Mouse (Mus musculus) macrophage (primary cell): ENCODE measurements around the gene Schip1. TPM values are rescaled to one million over a fixed set of nuclear protein-coding genes. Genes with fewer than 3 reads are reported as not detected.

ENCODE experiments used
- H3K27ac ChIP-seq: fragments of 350-480 bp; formaldehyde crosslinking; 2 replicates; pipeline ENCODE4 v1.9.0; 2021
- H3K36me3 ChIP-seq: fragments of 350-480 bp; formaldehyde crosslinking; 2 replicates; pipeline ENCODE4 v1.9.0; 2021; ENCODE audit errors: inconsistent target
- H3K4me3 ChIP-seq: fragments of 350-480 bp; formaldehyde crosslinking; 2 replicates; pipeline ENCODE4 v1.9.0; 2021; ENCODE audit errors: inconsistent target
- H3K79me2 ChIP-seq: fragments of 350-480 bp; formaldehyde crosslinking; 2 replicates; pipeline ENCODE4 v1.9.0; 2021; ENCODE audit errors: inconsistent target
- WGBS: methylation state at CpG from one replicate; pipeline ENCODE4 v1.1.7; 2026; ENCODE audit warnings: inconsistent platforms; ENCODE audit not compliant: missing documents; 5-methylcytosine and 5-hydroxymethylcytosine counted together
- polyA plus RNA-seq: library from polyadenylated mRNA; stranded (reverse); fragments of 250-400 nt; gene quantifications from 3 replicates; pipeline ENCODE4 v1.2.4, GENCODE M21; 2018; ENCODE audit warnings: inconsistent platforms

The Schip1 gene
- polyA plus RNA-seq, 1 experiment from 2014 or later, result not detected

DNA sequence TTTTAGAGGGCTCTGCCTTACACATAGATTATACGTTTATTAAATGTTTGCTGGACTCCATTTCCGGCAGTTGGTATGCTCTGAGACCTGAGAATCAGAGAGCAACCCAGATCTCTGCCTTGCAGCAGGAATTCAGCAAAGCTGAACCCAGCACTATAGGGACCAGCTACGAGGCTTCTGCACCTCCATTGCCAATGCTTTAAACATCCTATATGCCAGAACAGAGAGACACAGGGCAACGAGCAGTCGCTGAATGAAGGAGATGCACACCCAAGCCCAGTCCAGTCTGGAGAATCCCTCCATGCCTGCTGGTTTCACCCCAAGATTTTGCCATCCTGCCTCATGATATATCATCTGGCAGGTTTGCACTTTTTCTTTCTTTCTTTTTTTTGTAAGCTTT lies 512.3 kb downstream of the Schip1 start:
- Histone ChIP-seq H3K4me3 (no peak overlapping the region), H3K27ac (no peak overlapping the region), H3K79me2 (no peaks in the 10 kb centered on the region), H3K36me3 (no peaks in the 10 kb centered on the region)
- WGBS, result 88% methylated on average over 5 of the region's 5 CpGs

DNA sequence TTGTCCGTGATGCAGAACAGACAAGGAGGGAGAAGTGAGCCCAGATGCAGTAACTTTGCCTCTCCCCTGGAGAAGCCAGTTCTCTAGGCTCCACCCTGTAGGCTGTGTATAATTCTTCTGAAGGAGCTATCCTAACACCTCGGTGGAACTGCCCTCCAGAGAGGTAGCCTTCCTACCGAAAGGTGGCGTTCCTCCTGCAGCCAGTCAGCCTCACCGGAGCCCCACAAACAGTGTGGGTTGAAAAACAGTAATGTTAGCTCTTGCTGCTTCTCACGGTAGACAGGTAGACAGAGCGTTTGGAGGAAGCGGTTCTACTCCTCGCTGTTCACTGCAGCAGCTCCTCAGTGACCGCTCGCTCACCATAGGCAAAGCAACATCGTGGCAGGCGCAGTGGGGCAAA lies 517.0 kb downstream of the Schip1 start:
- WGBS, result 81% methylated on average over 13 of the region's 13 CpGs

DNA sequence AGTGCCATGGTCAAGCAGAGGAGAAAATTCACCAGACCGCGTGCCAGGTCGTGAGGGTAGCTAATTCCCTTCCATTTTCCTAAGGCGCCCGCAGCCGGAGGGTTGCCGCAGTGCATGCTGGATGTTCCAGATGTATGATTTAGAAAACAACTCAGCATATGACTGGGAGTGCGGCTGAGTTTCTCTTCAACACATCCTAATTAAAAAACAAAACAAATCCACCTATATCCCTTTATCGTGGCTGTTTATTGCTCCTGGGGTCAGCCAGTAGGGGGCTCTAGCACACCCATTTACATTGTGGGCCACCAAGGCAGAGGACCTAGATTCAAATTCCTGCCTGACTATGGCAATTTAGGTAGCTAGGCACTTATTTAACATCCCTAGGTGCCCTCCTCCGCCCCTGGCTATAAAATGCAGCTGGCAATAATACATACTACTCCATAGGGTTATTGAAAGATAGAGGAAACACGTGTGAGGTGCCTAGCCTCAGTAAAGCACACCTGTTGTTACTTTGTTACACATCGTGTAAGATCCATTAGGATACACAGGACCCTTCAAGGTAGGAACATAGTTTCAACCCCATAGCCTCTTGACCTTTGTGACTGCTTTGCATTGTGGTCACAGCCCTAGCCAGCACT lies 517.6 kb downstream of the Schip1 start:
- H3K4me3 ChIP-seq, result no peak overlapping the region
- no peaks in the 10 kb centered on the region for H3K36me3 ChIP-seq
- no peaks in the 10 kb centered on the region for H3K79me2 ChIP-seq
- no peak overlapping the region for H3K27ac ChIP-seq
- 87% methylated on average over 12 of the region's 12 CpGs for WGBS

More for the DNA sequence above, 517.0 kb downstream of the Schip1 start:
- Histone ChIP-seq H3K79me2 (no peaks in the 10 kb centered on the region), H3K36me3 (no peaks in the 10 kb centered on the region), H3K4me3 (no peak overlapping the region), H3K27ac (no peak overlapping the region)

DNA sequence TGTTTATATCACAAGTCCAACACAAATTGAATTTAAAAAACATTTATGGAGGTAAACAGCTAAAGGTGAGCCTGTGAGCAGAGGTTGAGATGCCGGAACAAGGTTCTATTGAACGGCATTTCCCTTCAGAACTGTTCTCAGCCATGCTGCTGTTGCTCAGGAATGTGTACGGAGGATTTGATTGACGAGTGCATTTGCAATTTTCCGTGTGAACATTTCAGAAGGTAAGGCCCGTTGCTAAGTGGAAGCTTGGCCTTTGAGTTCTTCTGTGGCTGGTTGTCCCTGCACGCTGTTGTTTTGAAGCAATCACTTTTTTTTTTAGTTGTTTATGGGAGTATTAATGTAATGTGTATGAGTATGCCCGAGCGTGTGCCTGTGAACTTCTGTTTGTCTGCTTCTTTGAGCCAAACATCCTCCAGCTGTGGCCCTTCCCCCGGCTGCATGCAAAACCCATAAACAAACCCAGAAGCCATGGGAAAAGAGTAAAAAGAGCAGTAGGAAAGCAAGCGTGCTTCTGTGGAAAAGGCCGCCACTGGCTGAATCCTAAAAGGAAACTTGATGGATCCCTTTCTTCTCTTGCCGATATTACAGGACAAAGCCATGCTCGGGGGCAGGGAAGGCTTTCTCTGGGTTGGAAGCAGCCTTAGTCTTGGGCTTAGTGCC lies 518.6 kb downstream of the Schip1 start:
- no peaks in the 10 kb centered on the region for H3K36me3 ChIP-seq
- 78% methylated on average over 14 of the region's 14 CpGs for WGBS

DNA sequence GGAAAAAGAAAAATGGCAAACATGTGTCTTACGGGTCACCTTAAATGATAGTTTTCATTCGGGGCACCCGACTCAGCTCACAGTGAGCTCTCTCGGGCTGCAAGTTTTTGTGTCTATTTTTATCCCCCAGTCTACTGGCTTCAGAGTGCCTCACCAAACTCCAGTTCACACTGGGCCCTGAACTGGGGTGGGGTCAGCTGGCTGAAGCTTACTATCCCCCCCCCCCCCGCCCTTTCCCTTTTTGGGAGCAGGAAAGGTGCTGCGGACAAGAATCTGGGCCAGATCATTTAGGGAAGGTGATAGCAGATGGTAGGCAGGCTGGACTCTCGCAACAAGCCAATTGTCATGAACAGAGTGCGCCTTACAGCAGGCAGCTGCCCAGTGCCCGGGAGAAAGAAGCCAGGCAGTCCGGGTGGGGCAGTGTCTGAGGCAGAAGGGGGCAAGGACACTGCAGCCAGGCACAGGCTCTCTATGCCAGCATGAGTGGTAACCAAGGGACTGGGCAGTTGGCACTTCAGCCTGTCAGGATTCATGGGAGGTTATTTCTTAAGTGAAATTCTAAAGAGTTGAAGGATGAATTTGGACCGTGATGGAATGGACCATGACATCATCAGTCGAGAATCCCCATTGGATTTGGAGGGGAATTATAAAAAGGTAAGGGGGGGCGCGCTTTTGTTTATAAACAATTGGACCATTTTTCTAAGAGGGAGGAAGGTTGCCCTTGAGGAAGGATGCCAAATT lies 519.3 kb downstream of the Schip1 start:
- 91% methylated on average over 13 of the region's 14 CpGs for WGBS
- H3K4me3 ChIP-seq, result no peak overlapping the region
- no peak overlapping the region for H3K27ac ChIP-seq
- H3K79me2 ChIP-seq, result no peaks in the 10 kb centered on the region
- H3K36me3 ChIP-seq, result no peaks in the 10 kb centered on the region

More for the DNA sequence above, 518.6 kb downstream of the Schip1 start:
- no peak overlapping the region for H3K27ac ChIP-seq
- no peaks in the 10 kb centered on the region for H3K79me2 ChIP-seq
- H3K4me3 ChIP-seq, result no peak overlapping the region

DNA sequence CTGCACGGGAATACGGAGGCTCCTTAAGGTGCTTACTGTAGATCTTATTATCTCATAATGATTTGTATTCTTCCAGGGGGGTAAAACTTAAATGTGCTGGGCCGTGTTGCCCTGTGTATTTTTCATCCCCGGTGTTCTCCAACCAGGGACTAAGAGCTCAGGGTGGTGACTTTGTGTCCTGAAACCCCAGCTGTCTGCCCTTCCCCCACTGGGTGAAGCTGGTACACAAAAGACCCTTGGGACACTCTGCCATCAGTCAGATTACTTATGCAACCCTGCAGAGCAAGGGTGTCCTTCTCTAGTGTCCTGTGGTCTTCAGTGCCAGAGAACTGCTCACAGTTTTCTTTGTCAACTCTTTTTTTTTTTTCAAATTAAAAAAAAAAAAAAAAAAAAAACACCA lies 520.6 kb downstream of the Schip1 start:
- WGBS, result 93% methylated on average over 4 of the region's 4 CpGs
- no peaks in the 10 kb centered on the region for H3K36me3 ChIP-seq
- H3K27ac ChIP-seq, result no peak overlapping the region
- no peaks in the 10 kb centered on the region for H3K79me2 ChIP-seq
- H3K4me3 ChIP-seq, result no peak overlapping the region

DNA sequence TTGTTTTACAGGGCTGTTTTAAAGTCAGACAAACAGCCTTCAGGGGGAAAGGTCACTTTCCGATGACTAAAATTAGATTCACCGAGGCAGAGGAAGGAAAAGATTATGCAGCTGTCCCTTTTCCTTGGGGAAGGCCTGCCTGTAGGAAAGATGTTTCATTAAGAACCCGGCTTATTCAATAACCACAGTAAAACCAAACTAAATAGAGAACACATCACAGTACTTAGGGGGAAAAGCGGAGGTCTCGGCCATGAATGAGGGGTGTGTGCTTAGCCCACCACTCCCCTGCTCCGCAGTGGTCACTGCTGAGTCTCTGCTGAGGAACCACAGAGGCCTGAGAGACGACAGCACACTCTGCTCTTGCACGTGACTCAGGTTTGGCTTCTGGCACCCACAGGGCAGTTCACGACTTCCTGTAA lies 522.1 kb downstream of the Schip1 start:
- no peaks in the 10 kb centered on the region for H3K36me3 ChIP-seq
- no peak overlapping the region for H3K4me3 ChIP-seq
- 65% methylated on average over 9 of the region's 9 CpGs for WGBS
- no peak overlapping the region for H3K27ac ChIP-seq
- no peaks in the 10 kb centered on the region for H3K79me2 ChIP-seq

DNA sequence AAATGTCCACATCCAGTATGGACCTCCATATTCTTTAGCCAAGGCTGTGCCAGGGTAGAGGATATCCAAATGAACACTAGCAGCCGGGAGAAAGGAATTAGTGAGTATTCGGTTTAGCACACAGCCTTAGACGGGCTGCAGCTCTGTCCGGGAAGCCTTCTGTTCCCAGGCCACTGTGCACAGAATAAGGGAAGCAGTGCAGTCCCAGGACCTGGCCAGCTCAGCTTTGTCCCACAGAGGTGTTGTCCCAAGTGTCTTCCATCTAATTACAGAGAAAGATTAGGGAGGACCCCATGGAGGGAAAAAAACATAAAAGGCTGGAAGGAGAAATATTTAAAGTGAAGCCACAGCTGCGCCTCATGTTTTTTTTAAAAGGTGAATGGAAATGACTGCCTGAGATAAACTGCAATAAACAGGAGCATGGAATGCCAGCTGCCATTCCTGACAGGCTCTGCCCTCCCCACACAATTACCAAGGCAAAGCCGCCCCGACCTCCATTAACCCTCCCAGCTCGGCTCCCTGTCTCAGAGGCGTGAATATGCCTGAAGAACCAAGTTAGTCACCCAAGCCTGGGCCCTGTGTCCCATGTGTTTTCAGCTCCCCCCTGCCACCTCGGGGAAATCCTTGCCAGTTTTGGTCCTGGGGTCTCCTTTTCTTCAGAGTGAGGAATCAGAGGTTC lies 523.1 kb downstream of the Schip1 start:
- WGBS, result 91% methylated on average over 10 of the region's 10 CpGs
- Histone ChIP-seq H3K79me2 (no peaks in the 10 kb centered on the region), H3K4me3 (no peak overlapping the region), H3K36me3 (no peaks in the 10 kb centered on the region), H3K27ac (no peak overlapping the region)

DNA sequence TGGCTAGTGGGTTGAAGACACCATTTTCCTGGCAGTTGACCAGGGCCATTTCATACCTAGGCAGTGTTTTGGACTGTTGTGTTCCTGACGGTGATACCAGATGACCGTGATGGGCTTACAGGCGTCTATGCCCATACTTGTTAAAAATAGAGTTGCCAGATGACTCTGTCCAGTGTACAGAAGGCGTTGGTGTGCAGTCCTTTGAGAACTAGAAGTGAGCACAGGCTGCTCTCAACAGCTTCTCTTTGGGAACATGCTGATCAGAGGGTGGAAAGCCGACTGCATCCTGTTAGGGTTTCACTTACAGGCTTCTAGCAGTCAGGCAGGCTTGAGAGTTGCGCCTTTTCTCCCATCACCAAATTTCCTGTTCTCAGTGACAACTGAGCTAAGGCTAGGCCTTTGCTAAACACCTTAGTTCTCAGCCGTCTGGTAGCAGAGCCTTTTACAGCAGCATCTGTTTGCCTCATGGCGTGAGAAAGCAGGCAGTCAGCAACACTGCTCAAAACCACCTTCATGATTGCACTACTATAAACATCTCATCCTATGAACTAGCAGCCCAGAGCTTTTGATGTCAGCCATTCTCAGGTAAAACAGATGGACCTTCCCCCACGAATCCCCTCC lies 524.7 kb downstream of the Schip1 start:
- Histone ChIP-seq H3K36me3 (no peaks in the 10 kb centered on the region), H3K4me3 (no peak overlapping the region), H3K79me2 (no peaks in the 10 kb centered on the region), H3K27ac (no peak overlapping the region)
- WGBS, result 79% methylated on average over 8 of the region's 9 CpGs

DNA sequence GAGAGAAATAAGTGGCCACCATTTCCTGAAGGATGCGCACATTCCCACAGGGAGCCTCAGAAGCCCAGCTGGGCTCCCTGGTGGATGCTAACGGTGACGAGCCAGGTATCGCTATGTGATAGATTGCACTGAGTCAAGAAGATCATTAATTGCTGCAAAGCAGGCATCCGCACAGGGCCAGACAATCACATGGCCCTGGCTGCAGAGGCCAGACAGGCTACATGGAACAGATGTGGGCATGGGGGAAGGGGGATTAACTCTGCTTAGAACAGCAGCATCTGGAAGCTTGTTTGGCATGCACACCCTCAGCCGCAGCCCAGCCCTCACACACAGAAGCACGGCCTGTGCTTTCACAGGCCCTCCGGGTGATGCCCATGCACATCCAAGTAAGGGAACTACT lies 525.8 kb downstream of the Schip1 start:
- no peaks in the 10 kb centered on the region for H3K36me3 ChIP-seq
- H3K27ac ChIP-seq, result no peak overlapping the region
- WGBS, result 97% methylated on average over 8 of the region's 8 CpGs
- no peak overlapping the region for H3K4me3 ChIP-seq
- no peaks in the 10 kb centered on the region for H3K79me2 ChIP-seq

DNA sequence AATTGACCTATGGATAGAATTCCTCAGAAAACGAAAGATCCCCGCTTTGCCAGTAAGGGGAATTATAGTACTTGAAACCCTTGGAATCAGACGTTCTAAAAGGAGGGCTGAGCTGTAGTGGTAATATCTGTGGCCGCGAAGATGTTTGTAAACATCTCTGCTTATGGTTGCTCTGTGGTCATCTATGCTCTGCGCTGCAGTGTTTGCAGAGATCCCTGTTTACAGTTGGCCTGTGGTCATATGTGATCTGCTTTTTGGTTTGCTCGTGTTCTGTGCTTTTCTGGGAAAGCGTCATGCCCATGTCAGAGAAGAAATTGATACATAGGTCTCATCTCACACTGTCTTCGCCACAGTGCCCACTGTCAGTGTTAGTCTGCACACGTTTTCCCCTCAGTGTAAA lies 528.0 kb downstream of the Schip1 start:
- Histone ChIP-seq H3K79me2 (no peaks in the 10 kb centered on the region), H3K4me3 (no peak overlapping the region), H3K36me3 (no peaks in the 10 kb centered on the region), H3K27ac (no peak overlapping the region)
- 91% methylated on average over 10 of the region's 10 CpGs for WGBS

DNA sequence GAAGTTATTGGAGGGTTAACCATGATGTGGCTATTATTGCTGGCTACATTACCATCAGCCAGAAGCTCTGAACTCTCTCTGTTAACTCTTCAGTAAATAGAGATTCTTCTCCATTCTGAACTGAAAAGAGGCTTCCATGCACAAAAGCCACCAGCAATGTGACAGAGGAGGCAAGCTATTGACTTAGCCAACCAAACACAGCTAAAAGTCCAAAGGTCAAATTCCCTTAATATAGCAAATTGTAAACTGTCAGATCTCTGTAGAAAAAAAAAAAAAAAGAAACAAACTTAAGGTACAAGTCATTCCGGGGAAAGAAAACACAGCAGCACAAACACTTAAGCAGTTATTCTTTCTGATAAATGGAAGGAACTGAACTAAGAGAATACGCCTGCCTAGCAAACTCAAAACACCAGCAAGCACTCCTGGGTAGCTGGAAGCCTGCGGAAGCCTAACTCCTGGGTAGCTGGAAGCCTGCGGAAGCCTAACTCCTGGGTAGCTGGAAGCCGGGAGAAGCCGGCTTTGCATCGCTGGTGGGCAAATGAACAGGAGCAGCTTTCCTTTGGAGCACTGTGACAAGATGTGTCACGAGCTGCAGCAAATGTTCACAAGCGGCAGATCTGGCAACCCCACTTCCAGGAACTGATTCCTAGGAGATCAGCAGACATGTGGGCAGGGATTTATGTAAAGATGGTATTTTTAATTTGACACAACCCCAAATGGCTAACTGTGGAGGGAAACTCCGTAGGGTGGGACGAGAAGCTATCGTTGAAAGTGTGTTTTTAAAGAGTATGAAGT lies 528.7 kb downstream of the Schip1 start:
- Histone ChIP-seq H3K79me2 (no peaks in the 10 kb centered on the region), H3K36me3 (no peaks in the 10 kb centered on the region), H3K4me3 (no peak overlapping the region), H3K27ac (no peak overlapping the region)
- 96% methylated on average over 11 of the region's 12 CpGs for WGBS

DNA sequence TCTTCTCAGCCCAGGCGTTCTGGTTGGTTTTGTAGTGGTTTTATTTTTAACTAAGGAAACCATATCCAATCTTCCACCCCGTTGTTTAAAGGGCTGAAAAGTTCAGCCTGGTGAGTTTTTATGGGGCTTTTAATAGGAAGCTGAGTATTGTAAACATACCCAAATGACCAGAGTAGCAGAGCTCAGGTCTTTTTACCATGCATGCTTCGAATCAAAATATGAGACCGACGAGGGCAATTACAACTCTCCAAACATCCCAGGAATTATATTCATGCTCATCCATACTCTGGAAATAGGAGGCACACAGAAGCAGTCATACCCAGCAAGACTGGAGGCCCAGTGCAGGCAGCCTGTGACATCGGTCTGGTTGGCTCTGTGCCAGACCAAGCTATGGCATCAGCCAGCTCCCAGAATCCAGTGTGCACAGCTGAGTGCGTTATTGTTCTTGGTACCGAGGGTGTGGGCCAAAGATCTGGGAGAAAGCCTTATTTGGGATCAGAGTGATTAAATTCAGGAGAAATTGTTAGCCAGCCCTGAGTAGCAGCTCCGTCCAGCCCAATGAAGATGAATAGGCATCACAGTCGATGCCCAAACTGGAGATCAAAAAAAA lies 530.8 kb downstream of the Schip1 start:
- Histone ChIP-seq H3K27ac (no peak overlapping the region), H3K79me2 (no peaks in the 10 kb centered on the region), H3K4me3 (no peak overlapping the region), H3K36me3 (no peaks in the 10 kb centered on the region)
- WGBS, result 87% methylated on average over 10 of the region's 10 CpGs
